Mouse (Mus musculus) c-Kit-positive CD71-positive TER-119-negative erythroid progenitor cells, embryonic 14.5 days (primary cell): ENCODE results near the gene Rnf215.
A peak's percentile ranks its signal among the peaks of the same experiment; 100 is the strongest.
"Not testable (repeated sequence)": the region's sequence is repeated elsewhere in the genome, so short reads cannot be mapped to it uniquely, and the experiment has no call there.

Source experiments
- DNase-seq: peaks from one replicate; pipeline ENCODE4 v3.0.0-alpha.2; 2013; ENCODE audit warnings: low read depth

Gene Rnf215

DNA sequence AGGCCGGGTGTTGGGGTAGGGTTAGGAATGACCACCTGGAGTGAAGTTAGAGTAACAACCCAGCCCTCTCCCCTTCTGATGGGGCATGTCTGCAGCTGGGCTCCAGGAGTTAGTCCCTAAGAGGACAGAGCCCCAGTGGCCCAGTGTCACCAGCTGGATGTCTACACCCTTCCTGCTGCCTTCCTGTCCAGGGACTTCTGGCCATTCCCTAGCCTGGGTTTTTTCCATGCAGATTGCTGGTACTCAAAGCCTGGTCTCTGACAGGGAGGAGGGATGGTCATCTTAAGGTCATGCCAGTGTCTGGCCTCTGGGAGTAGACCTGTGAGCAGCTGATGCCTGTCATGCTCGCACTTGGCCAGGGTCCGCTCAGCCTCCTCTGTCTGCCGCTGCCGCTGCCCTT is 13.1 kb downstream of the Rnf215 start:
- DNase-seq = no peak

DNA sequence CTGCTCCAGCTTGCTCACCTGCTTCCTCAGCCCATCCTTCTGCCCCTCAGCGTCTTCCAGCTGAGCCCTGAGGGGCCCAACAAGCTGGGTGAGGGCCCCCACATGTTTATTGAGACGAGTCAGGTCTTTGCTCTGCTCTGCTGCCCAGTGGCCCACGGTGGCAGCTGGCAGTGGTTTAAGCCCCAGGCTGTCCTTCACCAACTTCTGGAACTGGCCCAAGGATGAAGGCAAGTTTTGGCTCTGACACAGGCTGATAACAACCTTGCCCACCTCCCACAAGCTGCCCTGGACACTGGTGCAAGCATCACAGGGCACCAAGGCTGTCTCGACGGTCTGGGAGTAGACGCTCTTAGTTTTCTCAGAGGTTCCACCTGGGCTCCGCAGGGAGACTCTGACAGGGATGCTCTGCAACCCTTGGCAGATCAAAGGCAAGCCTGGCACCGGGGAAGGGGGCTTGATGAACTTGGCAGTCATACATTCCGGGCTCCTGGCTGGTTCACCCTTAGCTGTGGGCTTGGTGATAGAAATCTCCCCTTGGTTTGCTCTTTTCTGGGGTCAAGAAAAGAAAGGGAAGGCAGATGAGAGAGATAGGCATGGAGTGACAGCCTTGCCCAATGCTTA is 13.6 kb downstream of the Rnf215 start:
- no peak for DNase-seq

- no peak for DNase-seq
Observed at GRCm38 (mm10) chr11:4149886-4150285, 14.9 kb downstream of the Rnf215 start.

DNA sequence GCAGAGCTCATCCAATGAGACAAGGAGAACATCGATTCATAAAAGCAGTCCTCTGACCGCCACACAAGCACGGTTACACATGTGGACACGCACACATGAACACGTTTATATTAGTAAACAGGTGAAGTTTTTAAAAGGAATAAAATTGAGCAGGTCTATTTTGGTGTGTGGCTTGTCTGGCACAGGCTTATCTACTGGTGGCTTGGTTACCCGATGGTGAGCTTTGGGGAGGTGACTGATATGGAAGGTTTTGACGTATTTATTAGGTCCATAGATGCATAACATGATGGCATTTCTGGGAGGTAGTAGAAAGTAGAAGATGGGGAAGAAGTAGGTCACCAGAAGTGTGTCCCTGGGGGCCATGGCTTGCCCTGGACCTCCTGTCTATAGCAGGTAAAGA is 18.7 kb downstream of the Rnf215 start:
- DNase-seq = no peak

- DNase-seq = no peak
Observed at GRCm38 (mm10) chr11:4155641-4156040, 20.6 kb downstream of the Rnf215 start.

DNA sequence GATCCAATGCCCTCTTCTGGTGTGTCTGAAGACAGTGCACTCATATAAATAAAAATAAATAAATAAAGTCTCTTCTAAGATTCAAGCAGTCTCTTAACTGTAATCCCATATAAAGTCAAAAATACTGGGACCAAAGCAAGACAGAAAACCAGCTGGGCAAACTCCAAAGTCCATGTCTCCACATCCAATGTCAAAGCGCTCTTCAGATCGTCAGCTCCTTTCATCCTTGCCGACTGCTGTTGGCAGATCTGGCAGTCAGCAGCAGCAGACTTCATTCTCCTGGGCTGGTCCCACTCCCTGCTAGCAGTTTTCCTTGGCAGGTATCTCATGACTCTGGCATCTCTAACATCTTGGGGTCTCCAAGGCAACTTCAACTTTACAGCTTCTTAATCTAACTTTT is 23.7 kb downstream of the Rnf215 start:
- no peak for DNase-seq

DNA sequence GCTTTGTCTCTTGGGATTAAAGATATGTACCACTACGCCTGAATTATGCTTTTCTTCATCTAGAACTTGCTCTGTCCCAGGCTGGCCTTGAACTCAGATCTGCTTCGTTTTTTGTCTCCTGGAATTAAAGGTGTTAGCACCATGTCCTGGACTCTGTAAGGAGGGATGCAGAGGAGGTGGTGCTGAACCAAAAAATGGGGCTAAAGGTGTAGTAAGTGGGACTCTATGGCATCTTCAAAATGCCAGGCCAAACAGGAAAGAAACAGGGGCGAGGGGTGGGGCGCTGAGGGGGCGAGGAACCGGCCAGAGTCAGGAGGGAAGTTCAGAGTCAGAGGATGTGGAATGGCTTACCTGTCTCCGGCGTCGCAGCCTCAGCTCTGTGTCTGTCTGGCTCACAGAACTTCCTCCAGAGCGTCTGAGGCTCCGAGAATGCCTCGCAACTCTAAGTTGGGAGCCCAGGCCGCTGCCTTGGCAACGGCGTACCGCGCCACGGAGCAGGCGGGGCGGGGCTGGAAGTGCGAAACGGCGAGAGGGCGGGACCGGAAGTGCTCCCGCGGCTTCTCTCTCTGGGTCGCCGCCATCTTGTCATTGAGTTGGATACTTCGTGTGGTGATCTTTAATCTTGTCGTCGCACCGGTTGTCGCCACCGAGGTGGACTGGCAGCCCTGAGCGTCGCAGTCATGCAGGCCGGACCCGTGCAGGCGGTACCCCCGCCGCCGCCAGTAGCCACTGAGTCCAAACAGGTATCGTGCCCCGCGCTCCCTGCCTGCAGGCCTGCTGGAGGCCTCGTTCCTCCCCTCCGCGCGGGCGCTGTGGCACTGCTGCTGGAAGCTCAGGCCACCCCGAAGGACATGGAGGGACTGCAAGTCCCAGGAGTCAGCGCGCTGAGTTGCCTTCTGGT is 25.1 kb downstream of the Rnf215 start, which contains the start of the genes Ccdc157 and Sf3a1:
TSS of gene Ccdc157 (minus strand) at position 486 of the 901 bp plus-strand sequence.
TSS of gene Sf3a1 (plus strand) at position 543 of the 901 bp plus-strand sequence.
- peak; percentile 86 for DNase-seq

- peak; percentile 11 for DNase-seq
Observed at GRCm38 (mm10) chr11:4160758-4161480, 25.9 kb downstream of the Rnf215 start.

DNA sequence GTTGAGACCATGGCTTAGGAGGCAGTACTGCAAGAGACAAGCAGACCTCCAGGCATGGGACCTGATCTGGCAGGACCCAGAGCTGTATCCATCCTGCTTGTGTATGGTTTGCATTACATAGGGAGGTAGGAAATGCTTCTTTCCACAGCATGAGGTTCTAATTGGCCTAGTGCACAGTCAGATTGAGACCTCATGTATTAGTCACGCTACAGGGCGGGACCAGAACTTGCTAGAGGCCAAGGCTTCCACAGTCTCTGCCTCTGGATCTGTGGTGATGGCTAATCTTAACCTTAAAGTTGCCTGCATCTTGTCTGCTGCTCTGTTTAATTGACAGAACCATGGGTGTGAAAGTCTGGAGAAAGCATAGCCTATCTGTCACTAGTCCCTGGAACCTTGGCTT is 29.7 kb downstream of the Rnf215 start:
- DNase-seq = no peak

- DNase-seq = no peak
Observed at GRCm38 (mm10) chr11:4166467-4167090, 31.6 kb downstream of the Rnf215 start.

GRCm38 (mm10) chr11:4174586-4174985 is 39.6 kb downstream of the Rnf215 start:
- no peak for DNase-seq

DNA sequence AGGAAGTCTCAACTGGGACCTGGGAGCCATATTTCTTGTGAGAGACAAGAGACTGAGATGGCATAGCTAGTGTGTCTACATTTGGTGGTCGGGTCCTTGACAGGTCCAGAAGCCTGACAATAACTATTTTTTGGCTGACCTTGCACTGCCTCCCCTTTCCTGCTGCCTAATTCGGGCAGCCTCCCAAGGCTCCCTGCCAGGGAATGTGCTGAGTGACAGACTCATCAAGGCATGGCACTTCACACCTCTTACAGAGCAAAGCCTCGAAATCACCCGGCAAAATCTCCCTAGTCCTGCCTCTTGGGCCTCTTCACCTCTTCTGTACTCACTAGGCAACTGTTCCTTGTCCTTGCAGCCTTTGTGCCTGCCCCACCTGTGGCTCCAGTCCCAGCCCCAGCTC is 42.7 kb downstream of the Rnf215 start:
- DNase-seq = no peak

DNA sequence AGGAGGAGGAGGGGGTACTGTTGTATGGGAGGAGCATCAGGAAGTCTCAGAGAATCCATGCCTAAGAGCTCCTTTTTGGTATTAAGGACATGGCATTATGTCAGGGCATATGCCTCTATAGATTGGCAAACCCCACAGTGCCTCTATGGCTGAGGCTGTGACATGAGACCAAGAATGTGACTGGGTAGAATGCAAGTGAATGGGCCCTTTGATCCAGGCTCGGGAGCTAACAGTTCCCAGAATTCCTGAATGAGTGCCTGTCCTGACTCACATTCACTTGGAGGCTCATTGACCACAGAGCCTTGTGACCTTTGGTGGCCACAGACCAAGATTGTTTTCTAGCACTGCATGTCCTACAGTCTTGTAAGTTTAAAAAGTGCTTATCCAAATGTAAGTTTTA is 47.1 kb downstream of the Rnf215 start:
- DNase-seq = no peak

DNA sequence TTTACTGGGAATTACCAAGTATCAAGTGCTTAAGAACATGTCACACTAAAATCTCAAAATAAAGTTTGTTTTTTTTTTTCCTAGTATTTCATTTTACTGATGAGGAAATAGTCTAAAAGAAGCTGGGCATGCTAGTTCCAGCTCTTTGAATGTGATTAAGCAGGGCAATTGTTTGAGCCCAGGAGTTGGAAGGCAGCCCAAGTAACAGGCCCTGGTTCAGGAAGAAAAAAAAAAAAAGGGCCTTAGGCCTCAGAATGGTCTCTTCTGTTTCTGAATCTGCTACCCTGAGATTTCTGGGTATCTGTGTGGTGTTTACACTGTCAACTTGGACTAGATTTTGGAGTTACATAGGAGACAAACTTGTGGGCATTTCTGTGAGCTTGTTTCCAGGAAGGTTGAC is 48.5 kb downstream of the Rnf215 start:
- DNase-seq = no peak

- no peak for DNase-seq
Observed at GRCm38 (mm10) chr11:4184251-4184952, 49.4 kb downstream of the Rnf215 start.

DNA sequence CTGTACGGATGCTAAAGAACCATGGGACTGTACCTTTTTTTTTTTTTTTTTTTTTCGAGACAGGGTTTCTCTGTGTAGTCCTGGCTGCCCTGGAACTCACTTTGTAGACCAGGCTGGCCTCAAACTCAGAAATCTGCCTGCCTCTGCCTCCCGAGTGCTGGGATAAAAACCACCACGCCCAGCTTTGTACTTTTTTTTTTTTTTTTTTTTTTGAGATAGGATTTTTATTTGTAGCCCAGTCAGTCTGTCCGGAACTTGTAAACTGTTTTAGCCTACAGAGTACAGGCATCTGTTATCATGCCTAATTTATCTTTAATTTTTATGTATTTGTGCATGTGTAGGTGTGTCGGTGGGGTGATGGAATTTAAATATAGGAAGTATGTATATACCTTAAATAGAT is 50.5 kb downstream of the Rnf215 start:
- not testable (repeated sequence) for DNase-seq

GRCm38 (mm10) chr11:4186486-4187317 is 51.7 kb downstream of the Rnf215 start, which contains the start of gene Tbc1d10a:
Tbc1d10a (plus strand) TSS chr11:4186789.
- peak; percentile 96 for DNase-seq

DNA sequence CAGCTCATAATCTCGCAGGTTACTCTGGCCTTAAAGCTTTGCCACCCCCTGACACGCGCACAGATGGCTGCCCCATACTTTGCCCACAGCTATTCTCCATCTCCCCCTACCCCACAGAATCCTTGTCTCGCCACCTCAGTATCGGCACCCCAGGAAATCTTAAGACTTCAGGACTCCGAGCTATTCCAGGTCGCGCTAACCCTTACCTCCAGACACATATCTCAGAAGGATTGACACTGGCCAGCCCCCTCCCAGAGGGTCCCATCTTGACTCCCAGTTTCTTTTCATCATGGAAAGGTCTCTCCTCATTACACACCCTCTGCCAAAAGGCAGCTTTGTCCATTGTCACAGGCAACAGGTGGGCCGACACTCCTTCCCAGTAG is 52.3 kb downstream of the Rnf215 start:
- no peak for DNase-seq

- no peak for DNase-seq
Observed at GRCm38 (mm10) chr11:4189182-4189581, 54.2 kb downstream of the Rnf215 start.

DNA sequence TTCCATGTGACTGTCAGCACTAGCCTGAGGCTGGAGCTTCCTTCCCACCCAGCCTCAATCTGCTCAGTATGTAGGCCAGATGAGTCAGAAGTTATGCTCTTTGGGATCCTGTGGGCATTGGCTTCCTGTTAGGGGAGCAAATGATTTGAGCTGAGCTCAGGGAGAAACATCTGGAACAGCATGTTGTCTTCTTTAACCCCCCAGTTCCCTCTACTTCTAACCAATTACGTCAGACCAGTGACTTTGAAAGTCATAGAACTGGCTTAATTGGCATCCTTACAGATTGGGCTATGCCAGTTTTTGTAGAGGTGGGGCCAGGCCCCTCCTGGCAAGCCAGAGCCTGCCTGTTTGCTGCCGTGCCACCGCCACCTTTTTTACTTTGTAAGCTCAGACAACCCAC is 55.7 kb downstream of the Rnf215 start:
- DNase-seq = no peak
